Mouse (Mus musculus) liver, postnatal 0 days (tissue): ENCODE data around the gene Fam171a2. TPM values are rescaled to one million over a fixed set of nuclear protein-coding genes. Genes with fewer than 3 reads are reported as not detected.

Experiments
- ATAC-seq: fragments of 200-750 bp; cut with Nextera tagmentation; 2 replicates; pipeline ENCODE4 v1.8.0; 2017; ENCODE audit warnings: mild to moderate bottlenecking, moderate library complexity
- DNase-seq: peaks from one replicate; pipeline ENCODE4 v3.0.0-alpha.2; 2016
- H3K27ac ChIP-seq: fragments of 300-500 bp; sonication (generic); 2 replicates; pipeline ENCODE4 v1.5.1; 2014; ENCODE audit warnings: antibody characterized with exemption, moderate library complexity, mild to moderate bottlenecking, low read depth
- H3K27me3 ChIP-seq: fragments of 300-500 bp; sonication (generic); 2 replicates; pipeline ENCODE4 v1.6.1; 2014; ENCODE audit warnings: low read length, control low read depth, mixed read lengths; ENCODE audit not compliant: insufficient read depth
- H3K36me3 ChIP-seq: fragments of 300-500 bp; sonication (generic); replicated peaks from 2 replicates; pipeline ENCODE4 v1.6.1; 2014; ENCODE audit warnings: mild to moderate bottlenecking, control low read depth, low read length, moderate library complexity, mixed read lengths; ENCODE audit not compliant: insufficient read depth
- H3K4me1 ChIP-seq: fragments of 300-500 bp; sonication (generic); 2 replicates; pipeline ENCODE4 v1.6.1; 2014; ENCODE audit warnings: antibody characterized with exemption, mild to moderate bottlenecking, control low read depth; ENCODE audit not compliant: insufficient read depth
- H3K4me2 ChIP-seq: fragments of 300-500 bp; sonication (generic); 2 replicates; pipeline ENCODE4 v1.6.1; 2014; ENCODE audit warnings: low read depth, mild to moderate bottlenecking, low read length, moderate library complexity, mixed read lengths
- H3K4me3 ChIP-seq: fragments of 300-500 bp; sonication (generic); 2 replicates; pipeline ENCODE4 v1.5.1; 2014; ENCODE audit warnings: low read depth, low read length
- H3K9ac ChIP-seq: fragments of 300-500 bp; sonication (generic); replicated peaks from 2 replicates; pipeline ENCODE4 v1.6.1; 2014; ENCODE audit warnings: mild to moderate bottlenecking, moderate library complexity
- H3K9me3 ChIP-seq: fragments of 300-500 bp; sonication (generic); 2 replicates; pipeline ENCODE4 v1.6.1; 2016; ENCODE audit warnings: mild to moderate bottlenecking, control low read depth, low read length, mixed read lengths
- CTCF ChIP-seq: sonication (generic); IDR thresholded peaks from 2 replicates; pipeline ENCODE4 v1.5.1; 2016; ENCODE audit warnings: antibody characterized with exemption, low read depth
- EP300 ChIP-seq: IDR thresholded peaks from 2 replicates; pipeline ENCODE4 v1.6.1; 2016; ENCODE audit warnings: antibody characterized with exemption, low read depth, mild to moderate bottlenecking
- WGBS: fragments of 180-500 bp; shearing (Covaris S2); extraction: QIAGEN DNeasy Blood & Tissue Kit; methylation state at CpG from one replicate; pipeline ENCODE4 v1.1.7; 2014; ENCODE audit not compliant: insufficient replicate concordance; 5-methylcytosine and 5-hydroxymethylcytosine counted together
- polyA plus RNA-seq: library from polyadenylated mRNA; unstranded; fragments of >200 nt; fragmentation: Nextera tagmentation; extraction: Ambion mirVana; gene quantifications from 2 replicates; pipeline ENCODE4 v1.2.1, GENCODE M21; 2015

The Fam171a2 gene
- polyA plus RNA-seq, 1 experiment from 2014 or later, result 0.23 TPM

DNA sequence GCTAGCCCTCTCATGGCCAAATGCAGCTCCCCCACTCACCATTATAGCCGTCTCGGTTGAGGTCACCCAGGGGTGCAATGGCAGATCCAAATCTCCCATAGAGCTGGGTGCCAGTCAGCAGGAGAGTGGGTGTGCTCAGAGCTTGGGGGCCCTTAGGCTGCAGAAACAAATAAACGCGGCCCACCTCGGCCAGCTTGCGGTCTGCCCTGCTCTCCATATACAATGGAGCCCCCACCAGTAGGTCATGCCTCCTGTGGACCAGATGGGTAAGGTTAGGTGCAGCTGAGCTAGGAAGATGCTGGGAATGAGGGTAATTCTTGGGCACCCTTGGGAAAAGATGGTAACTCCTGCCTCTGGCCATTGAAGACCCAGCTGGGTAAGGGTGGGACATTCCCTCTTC lies 17.4 kb upstream of the Fam171a2 start:
- DNase-seq (no peak), ATAC-seq (no peak)
- H3K4me3 ChIP-seq, result no peak overlapping the region
- no peaks in the 10 kb centered on the region for H3K36me3 ChIP-seq
- H3K4me2 ChIP-seq, result no peak overlapping the region
- WGBS, result 89% methylated on average over 6 of the region's 6 CpGs
- H3K27me3 ChIP-seq, result peaks cover 3% of the 10 kb centered on the region; the same call in 1 of the 2 replicates
- H3K4me1 ChIP-seq, result peaks cover 17% of the 10 kb centered on the region
- TF ChIP-seq CTCF (no peak), EP300 (no peak)
- H3K27ac ChIP-seq, result no peak overlapping the region
- H3K9ac ChIP-seq, result no peak overlapping the region
- no peaks in the 10 kb centered on the region for H3K9me3 ChIP-seq

DNA sequence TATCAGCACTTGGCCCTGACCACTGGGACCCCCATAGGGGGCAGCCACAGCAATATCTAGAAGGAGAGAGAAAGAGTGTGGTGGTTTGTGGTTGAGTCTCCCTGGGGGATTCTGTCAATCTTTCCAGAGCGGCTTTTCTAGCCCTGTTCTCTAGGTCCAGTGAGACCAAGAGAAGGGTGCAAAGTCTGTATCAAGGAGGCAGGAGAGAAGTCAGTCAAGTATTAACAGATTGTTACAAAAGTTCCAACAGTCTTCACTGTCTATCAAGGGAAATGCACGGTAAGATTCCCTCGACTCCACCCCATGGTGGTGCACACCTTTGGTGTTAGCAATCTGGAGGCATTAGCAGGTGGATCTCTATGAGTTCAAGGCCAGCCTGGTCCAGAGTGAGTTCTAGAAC lies 14.3 kb upstream of the Fam171a2 start:
- ATAC-seq, result no peak
- DNase-seq, result no peak
- Histone ChIP-seq H3K27ac (no peak overlapping the region), H3K9me3 (no peaks in the 10 kb centered on the region), H3K4me3 (no peak overlapping the region), H3K9ac (no peak overlapping the region), H3K36me3 (no peaks in the 10 kb centered on the region), H3K4me2 (no peak overlapping the region), H3K27me3 (peaks cover 12% of the 10 kb centered on the region; the same call in 1 of the 2 replicates), H3K4me1 (peaks cover 4% of the 10 kb centered on the region; the same call in 1 of the 2 replicates)
- TF ChIP-seq EP300 (no peak), CTCF (no peak)
- 53% methylated on average over 3 of the region's 3 CpGs for whole genome bisulfite sequencing

DNA sequence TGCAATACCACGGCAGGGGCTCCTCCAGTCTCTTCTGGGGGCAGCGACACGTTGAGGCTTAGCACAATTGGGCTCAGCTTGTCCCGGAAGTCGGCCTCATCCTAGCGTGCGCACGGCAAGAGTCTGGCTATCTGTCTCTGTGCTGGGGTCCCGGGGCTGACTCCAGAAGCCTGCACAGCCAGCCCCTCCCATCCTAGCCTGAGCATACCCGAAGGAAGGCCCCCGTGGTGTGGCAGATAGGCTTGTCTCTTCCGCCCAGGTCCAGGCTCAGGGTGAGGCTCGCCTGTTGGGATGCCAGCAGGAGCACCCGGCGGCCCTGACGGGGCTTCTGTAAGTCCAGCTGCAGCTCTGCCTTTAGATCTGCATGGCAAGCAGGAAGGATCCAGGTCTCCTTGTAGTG lies 13.1 kb upstream of the Fam171a2 start:
- Histone ChIP-seq H3K36me3 (no peaks in the 10 kb centered on the region), H3K9me3 (no peaks in the 10 kb centered on the region), H3K27ac (no peak overlapping the region), H3K4me2 (no peak overlapping the region), H3K9ac (no peak overlapping the region), H3K4me3 (no peak overlapping the region), H3K4me1 (peaks cover 7% of the 10 kb centered on the region), H3K27me3 (peaks cover 15% of the 10 kb centered on the region; the same call in 1 of the 2 replicates)
- no peak for TF ChIP-seq EP300
- TF ChIP-seq CTCF, result no peak
- WGBS, result 54% methylated on average over 16 of the region's 16 CpGs
- DNase-seq (no peak), ATAC-seq (no peak)

DNA sequence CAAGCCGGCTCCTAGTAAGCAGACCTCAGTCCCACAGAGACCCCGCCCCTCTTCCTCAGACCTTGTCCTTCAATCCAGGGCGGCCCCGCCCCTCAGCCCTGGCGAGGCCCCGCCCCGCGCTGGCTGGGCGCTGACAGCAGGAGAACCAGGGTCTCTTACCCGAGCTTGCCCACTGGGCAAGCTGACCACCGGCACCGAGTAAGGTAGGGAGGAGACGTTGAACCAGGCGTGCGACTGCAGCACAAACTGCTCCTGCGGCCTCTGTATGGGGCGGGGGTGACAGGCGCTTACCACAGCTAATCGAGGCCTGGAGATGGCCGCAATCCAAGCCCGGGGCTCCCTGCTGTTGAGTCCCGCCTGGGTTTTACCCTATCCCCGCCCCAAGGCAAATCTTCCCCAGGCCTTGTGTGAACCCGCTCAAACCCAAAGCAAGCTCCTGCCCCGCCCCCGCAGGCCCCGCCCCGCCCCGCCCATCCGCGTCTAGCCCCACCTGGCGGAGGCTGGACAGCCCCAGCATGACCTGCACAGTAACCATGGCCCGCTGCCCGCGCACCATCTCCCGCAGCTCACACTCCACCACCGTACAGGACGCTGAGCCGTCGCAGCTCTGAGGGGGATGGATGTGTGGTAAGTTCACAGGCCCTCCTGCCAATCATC lies 8.4 kb upstream of the Fam171a2 start:
- 2% methylated on average over 34 of the region's 40 CpGs for WGBS

DNA sequence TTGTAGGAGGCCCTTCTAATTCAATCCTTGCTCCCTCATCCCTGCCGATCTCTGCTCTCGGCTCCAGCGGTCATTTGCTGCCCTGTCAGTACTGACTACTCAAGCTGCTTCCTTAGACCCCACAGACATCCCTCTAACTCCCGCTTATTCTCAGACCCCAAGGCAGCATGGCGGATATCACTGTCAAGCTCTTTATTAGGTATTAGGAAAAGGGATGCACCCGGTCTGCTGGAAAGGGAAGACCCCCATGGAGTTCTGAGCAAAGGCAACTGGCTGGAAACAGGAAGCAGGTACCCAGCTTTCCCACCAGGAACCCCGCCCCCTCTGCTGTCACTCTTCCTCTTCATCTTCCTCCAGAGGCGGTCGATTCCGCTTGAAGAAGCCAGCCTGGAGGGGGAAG lies 5.6 kb upstream of the Fam171a2 start:
- H3K9me3 ChIP-seq, result no peaks in the 10 kb centered on the region
- no peak overlapping the region for H3K4me3 ChIP-seq
- H3K4me1 ChIP-seq, result peaks cover 14% of the 10 kb centered on the region
- ATAC-seq, result no peak
- 34% methylated on average over 10 of the region's 10 CpGs for WGBS
- no peak for TF ChIP-seq CTCF
- no peak for TF ChIP-seq EP300
- no peak overlapping the region for H3K27ac ChIP-seq
- H3K4me2 ChIP-seq, result no peak overlapping the region
- no peak overlapping the region for H3K9ac ChIP-seq
- peaks cover 40% of the 10 kb centered on the region for H3K27me3 ChIP-seq
- no peaks in the 10 kb centered on the region for H3K36me3 ChIP-seq
- DNase-seq, result no peak

More for the DNA sequence above, 8.4 kb upstream of the Fam171a2 start:
- Histone ChIP-seq H3K36me3 (no peaks in the 10 kb centered on the region), H3K9ac (peak overlapping the region; percentile 50; the same call in 1 of the 2 replicates), H3K27ac (no peak overlapping the region), H3K4me2 (peak overlapping the region; percentile 80), H3K9me3 (no peaks in the 10 kb centered on the region), H3K27me3 (peaks cover 22% of the 10 kb centered on the region; the same call in 1 of the 2 replicates), H3K4me3 (peak overlapping the region; percentile 46), H3K4me1 (peaks cover 14% of the 10 kb centered on the region)
- TF ChIP-seq EP300 (no peak), CTCF (peak; percentile 67)
- ATAC-seq (peak; percentile 90), DNase-seq (peak; percentile 91)

DNA sequence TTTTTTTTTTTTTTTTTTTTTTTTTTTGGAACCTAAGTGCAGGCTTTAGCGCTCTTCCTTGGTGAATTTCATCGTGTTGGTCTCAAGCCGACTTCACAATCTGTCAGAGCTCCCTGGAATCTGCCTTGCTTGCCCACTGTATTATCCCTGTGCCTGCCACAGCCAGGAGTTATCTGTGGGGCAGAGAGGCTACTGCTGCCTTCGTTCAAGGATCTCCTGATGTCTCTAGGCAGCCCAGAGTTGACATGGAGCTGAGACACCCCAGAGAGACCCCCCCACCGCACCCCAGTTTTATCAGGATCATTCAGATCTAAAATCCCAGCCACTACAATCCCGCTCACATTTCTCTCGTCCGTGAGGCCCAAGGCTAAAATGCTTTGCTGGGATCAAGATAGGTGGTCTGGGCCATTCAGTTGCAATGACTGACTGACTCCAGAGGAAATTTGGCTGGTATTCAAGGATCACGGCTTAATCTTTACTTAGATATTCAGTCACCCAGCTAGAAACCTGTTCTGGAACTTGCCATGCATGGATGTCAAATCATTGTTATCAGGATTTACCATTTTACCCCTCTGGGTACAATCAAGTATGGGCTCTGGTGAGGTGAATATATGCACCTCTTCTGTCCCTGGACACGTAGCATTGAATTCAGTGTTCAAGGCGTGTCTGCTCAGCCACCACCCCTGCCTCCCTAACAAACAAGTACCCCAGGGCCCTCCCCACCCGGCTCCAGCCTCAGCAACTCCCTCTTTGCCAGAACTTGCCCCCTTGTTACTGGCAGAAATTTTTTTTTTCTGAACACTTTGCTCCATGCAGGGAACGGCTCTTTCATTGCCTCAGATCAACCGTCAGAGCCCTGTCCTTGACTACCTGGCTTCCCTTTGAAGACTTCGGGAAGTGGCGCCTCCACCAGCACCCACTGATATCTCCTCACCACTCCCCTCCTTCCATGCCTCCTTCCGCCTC lies 1.8 kb upstream of the Fam171a2 start:
- peaks cover 65% of the 10 kb centered on the region for H3K27me3 ChIP-seq
- DNase-seq, result no peak

More for the DNA sequence above, 1.8 kb upstream of the Fam171a2 start:
- Histone ChIP-seq H3K4me2 (no peak overlapping the region), H3K9ac (no peak overlapping the region), H3K9me3 (no peaks in the 10 kb centered on the region), H3K4me1 (peaks cover 5% of the 10 kb centered on the region; the same call in 1 of the 2 replicates), H3K36me3 (no peaks in the 10 kb centered on the region), H3K4me3 (no peak overlapping the region), H3K27ac (no peak overlapping the region)
- 48% methylated on average over 17 of the region's 17 CpGs for WGBS
- no peak for ATAC-seq
- TF ChIP-seq EP300 (no peak), CTCF (no peak)
